Mouse (Mus musculus) adipocyte (in vitro differentiated cells): ENCODE results near the gene Ube3b.

Source experiments
- DNase-seq: peaks from one replicate; pipeline ENCODE4 v3.0.0-alpha.2; 2016; ENCODE audit warnings: low spot score

Gene Ube3b

DNA sequence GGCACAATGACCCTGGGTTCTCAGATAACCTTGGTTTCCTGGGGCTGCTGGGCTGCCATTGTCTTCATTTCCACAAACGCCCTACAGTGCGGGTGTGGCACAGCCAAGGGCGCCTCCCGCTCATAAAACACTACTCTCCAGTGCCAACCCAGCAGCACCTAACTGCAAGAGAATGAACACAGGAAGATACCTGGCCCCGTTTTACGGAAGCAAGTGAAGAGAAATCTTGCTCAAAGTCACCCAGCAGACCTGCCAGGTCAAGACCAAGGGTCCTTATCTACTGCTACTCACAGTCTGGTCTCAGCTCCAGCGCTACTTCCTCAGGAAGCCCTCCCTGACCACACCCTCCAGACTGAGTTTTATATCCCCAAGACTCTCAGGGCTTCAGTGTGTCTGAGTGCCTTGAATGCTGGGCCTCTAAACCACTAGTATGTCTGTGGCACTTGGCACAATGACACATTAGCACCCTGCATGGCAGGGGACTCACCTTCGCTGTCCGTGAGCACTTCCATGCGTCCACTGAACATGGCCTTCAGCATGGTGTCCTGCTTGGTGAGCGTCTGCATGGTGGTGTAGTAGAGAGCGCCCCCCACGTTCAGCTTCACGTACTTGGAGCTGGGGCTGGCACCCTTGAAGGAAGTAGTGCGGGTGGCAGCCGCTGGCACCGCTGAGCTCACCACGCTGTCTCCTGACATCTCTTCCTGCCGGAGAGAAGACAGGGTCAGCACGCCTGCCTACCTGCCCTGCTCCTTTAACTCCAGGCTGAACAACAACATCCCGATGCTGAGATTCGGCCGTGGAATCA lies 5.8 kb upstream of the Ube3b start:
- DNase-seq, result no peak

DNA sequence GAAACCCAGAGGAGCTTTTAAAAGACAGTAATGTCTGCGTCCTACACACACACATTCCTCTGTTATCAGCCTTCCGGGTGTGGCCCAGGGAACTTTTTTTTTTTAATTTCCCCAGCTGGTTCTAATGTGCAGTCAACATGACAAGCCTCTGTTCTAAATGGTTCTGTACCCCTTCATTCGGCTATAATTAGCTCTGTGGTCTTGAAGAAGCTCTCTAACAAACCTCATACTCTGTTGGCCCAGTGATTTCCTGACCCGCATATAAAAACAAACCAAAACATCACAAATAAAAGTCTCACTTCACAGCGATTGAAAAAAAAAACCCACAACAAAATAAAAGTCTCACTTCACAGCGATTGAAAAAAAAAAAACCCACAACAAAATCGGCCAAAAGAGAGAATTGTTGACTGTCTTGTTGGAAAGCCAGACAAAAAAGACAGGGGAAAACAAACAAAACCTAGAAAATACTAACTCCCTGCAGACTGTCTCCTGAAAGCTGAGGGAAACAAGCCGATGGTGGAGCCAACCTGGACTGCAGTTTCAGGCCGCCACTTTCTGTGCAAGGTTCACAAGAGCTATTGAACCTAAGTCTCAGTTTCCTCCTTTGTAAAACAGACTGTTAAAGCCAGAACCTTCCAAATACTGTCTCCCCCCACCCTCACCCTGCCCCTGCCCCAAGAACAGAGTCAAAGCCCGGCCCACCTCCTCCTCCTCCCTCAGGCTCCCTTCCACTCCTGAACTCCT lies 2.1 kb upstream of the Ube3b start:
- DNase-seq, result peak; percentile 71

DNA sequence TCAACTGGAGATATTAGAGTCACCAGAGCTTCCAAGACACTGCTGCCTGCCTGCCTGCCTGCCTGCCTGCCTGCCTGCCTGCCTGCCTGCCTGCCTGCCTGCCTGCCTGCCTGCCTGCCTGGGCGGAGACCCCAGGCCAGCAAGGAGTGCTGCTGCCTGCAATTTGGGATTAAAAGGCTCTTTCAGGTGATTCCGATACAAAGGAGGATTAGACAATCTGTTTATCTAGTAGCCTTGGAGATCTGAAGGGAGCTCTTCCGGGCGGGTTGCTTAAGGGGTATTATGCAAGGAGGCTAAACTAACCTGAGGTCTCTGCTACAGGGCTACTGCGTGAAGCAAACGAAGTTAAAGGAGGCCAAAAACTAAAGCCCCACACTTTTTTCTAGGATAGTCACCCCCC lies 1.5 kb upstream of the Ube3b start:
- peak; percentile 64 for DNase-seq

DNA sequence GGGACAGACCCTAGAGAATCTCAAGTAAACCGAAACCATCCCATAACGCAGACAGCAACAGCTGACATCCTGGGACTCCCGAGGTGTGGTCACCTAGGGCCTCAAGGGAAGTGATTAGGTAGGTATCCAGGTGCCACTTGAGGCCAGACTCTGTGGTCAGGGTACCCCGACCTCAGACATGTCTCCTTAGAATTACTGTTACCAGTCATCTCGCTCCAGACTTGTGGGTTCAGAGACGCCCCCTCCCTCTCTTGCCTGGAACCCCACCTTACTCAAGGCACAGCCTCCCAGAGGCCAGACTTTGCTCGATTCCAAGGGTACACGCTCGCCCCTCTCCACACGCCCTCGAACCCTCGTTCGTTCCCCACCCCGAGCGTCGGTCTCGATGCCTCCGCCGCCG lies 644 bp upstream of the Ube3b start:
- DNase-seq, result no peak

GRCm38 (mm10) chr5:114381013-114381351 lies 575 bp downstream of the Ube3b start:
- DNase-seq, result peak; percentile 50

- DNase-seq, result peak; percentile 53
Measured at GRCm38 (mm10) chr5:114383184-114383904, 2.9 kb downstream of the Ube3b start.

GRCm38 (mm10) chr5:114384448-114384847 lies 4.0 kb downstream of the Ube3b start:
- DNase-seq, result no peak

DNA sequence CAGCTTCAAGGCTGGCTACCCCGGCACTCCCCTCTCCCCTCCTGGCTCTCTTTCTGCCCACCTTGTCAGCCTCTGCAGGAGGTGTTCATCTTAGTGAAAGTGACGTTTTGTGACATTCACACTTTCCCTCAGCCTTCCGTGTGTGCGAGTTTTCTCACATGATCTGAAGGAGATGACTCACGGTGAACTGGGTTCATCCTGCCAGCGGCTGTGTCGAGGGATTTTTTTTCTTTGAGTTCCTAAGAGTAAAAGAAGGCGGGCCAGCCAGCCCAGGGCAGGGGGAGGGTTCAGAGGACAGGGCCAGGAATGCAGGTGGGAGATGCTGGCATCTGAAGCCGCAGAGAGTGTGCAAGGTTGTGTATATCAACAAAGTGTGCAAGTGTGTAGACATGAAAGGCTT lies 12.8 kb downstream of the Ube3b start:
- DNase-seq, result no peak

- DNase-seq, result no peak
Measured at GRCm38 (mm10) chr5:114406592-114406991, 26.2 kb downstream of the Ube3b start.

- peak; percentile 32 for DNase-seq
Measured at GRCm38 (mm10) chr5:114407269-114407668, 26.9 kb downstream of the Ube3b start.

DNA sequence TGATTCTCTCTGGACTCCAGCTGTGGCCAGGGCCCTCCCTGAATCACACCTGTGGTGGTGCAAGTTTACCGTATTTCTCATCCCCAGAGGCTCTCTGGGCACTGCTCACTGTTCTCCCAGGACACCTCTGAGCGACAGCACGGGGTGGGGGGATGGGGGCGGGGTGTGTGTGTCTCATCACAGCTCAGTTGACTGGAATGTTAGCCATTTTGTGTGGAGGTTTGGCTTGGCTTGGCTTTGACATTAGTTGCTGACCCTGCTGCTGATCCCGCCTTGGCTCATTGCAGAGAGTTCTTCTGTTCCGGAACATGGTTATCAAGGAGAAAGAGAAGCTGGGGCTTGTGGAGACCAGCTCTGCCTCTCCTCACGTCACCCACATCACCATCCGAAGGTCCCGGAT lies 27.4 kb downstream of the Ube3b start:
- DNase-seq, result no peak

DNA sequence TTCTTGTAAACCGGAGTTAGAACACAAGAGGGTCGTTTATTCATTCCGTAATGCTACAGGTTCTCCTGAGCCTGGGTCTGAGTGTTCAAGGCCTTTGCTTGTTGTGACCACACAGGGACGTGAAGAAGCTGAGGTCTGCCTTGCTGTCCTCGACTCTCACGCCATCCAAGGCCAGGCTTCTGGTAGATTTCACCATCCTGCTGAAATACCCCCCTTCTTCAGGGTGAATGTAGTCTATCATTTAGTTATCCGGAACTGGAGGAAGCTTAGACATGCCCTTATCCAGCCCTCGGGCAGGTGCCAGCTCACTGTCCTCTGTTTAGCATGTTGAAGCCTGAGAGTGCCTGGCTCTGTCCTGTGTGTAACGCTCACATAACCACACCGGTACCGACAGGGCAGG lies 28.4 kb downstream of the Ube3b start:
- no peak for DNase-seq

DNA sequence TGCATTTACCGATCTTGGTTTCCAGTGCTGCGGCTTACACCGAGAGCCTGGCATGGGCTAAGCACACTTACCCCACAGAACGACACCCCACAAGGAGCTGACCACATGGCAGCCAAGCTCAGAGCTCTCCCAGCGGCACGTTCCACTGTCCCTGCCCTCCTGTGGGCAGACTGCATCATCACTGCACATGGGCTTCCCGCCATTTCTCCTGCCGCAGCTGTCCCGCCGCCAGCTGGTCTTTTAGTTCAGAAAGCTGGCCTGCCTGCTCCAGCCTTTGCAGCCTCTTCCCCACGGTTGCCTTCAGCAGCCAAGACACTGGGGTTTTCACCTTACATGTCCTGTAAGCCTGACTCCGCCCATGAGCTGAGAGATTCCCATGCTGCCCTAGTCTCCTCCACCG lies 30.0 kb downstream of the Ube3b start:
- no peak for DNase-seq

DNA sequence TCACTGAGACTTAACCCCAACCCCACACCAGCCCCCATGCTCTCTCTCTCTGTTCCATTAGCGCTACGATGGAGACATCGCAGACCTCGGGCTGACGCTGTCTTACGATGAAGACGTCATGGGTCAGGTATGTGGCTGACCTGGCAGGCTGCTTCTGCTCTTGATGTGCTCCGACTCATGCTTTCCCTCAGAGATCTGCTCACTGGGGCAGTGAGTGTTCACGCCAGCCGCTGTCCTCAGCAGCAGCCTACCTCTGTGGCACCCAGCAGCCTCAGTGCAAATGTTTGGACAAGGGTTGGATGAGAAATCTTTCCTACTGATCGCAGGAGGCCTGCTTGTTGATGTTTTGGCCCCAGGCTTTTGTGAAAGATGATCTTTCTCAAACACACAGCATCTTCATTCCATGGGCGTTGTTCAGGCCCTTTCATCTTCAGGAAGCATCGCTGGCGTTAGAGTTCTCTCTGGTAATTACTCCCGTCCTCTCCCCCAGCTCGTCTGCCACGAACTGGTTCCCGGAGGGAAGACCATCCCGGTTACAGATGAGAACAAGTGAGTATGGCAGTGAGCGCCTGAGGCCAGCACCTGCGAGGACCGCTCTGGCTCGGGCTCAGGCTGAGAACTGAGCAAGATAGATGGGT lies 32.1 kb downstream of the Ube3b start:
- DNase-seq, result no peak

DNA sequence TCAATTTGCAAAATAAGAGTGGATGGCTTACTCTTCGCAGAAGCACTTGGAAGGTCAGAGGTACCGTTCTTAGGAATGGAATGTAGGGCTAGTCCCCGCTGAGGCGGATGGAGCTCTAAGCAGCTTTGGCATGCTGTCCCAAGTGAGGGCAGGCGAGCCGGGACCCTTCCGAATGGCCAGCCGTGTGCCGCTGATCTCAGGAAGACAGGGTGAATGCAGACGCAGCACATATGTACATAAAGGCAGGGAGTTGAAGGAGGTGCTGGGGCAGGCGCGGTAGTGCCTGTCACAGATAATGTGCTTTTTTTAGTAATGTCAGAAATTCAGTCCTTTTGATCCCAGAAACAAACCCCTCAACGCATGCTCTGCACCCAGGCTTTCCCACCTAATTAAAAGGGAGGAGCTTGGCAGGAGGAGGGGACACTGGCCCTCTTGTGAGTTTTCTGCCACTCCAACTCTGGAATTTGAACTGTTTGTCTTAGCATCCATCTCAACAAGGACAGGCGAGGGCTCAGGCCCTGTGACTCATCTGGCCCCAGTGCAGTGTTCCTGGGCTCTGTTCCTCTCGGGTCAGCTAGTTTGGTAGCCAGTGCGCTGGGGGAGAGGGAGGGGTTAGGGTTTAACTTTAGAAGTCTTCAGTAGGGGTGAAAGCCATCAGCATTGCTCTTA lies 32.8 kb downstream of the Ube3b start:
- DNase-seq, result peak; percentile 58

- DNase-seq, result peak; percentile 73
Measured at GRCm38 (mm10) chr5:114415606-114416005, 35.2 kb downstream of the Ube3b start.

GRCm38 (mm10) chr5:114416855-114417254 lies 36.4 kb downstream of the Ube3b start:
- DNase-seq, result peak; percentile 81

GRCm38 (mm10) chr5:114418541-114418940 lies 38.1 kb downstream of the Ube3b start:
- no peak for DNase-seq

- no peak for DNase-seq
Measured at GRCm38 (mm10) chr5:114421561-114422298, 41.3 kb downstream of the Ube3b start.

GRCm38 (mm10) chr5:114422591-114422990 lies 42.2 kb downstream of the Ube3b start:
- no peak for DNase-seq

- no peak for DNase-seq
Measured at GRCm38 (mm10) chr5:114423961-114424360, 43.6 kb downstream of the Ube3b start.
